In genomic region chr19:23225065-23225464, GRCm38 (mm10) we compare ENCODE assay signal across 8 mouse cellular contexts. TPM values are rescaled to one million over a fixed set of nuclear protein-coding genes. Genes with fewer than 3 reads are reported as not detected.
DNase-seq lines count a peak whose midpoint lies in the region; ATAC-seq and TF ChIP-seq lines count a peak whose summit lies in the region.

No protein-coding gene starts in this region.

- no peak overlapping the region for H3K4me2 ChIP-seq in liver, embryonic 14.5 days (ENCODE audit: low read depth)

- DNase-seq in embryo, embryonic 10 days (ENCODE audit: low spot score), result peak; percentile 17
- no peak for DNase-seq in embryo, embryonic 9.5 days (ENCODE audit: extremely low spot score)
- DNase-seq in liver, embryonic 14.5 days (ENCODE audit: low read depth in 3 of 3, low spot score in 3 of 3), result peak in 1 of 3 experiments; percentile 7
- DNase-seq in liver, result no peak
- peak; percentile 83 for DNase-seq in cerebellum, adult 9-10 months
- peak; percentile 55 to 59 for DNase-seq in left cerebral cortex, postnatal 14 days (ENCODE audit: low spot score in 2 of 2)
- no peak for DNase-seq in thymus, adult 18-20 months

- intact Hi-C loops in left cerebral cortex, postnatal 14 days (cut with DNase I), result loop anchor here (2.0 kb wide), 1 partner anchor 310 kb away; no protein-coding TSS in a partner anchor

- no peak for TF ChIP-seq EP300 in liver, embryonic 14.5 days (IDR thresholded peaks at IDR 0.05; ENCODE audit: low read depth)

- H3K9ac ChIP-seq in liver, embryonic 14.5 days (replicated peaks), result no peak overlapping the region

- H3K27ac ChIP-seq in liver, embryonic 14.5 days, result no peak overlapping the region

- WGBS in liver, embryonic 14.5 days (ENCODE audit: insufficient replicate concordance), result 60% methylated on average over 4 of the region's 4 CpGs

- no peaks in the 10 kb centered on the region for H3K9me3 ChIP-seq in liver, embryonic 14.5 days (ENCODE audit: control insufficient read depth, low read length)

- no peak overlapping the region for H3K4me3 ChIP-seq in liver, embryonic 14.5 days (ENCODE audit: insufficient read depth in 1 of 2, low read depth in 2 of 2, low read length in 2 of 2)

- peak; percentile 41; the same call in 1 of the 2 replicates for TF ChIP-seq CTCF in liver, embryonic 14.5 days (IDR thresholded peaks at IDR 0.05; ENCODE audit: low read depth)

- peaks cover 18% of the 10 kb centered on the region for H3K36me3 ChIP-seq in liver, embryonic 14.5 days (replicated peaks; ENCODE audit: control insufficient read depth, insufficient read depth, low read depth)

- H3K4me1 ChIP-seq in liver, embryonic 14.5 days (replicated peaks; ENCODE audit: control insufficient read depth in 2 of 2, insufficient read depth in 2 of 2, low read length in 1 of 2), result no peaks in the 10 kb centered on the region

- H3K27me3 ChIP-seq in liver, embryonic 14.5 days (ENCODE audit: control insufficient read depth, insufficient read depth, low read length), result no peaks in the 10 kb centered on the region

- no peak for ATAC-seq in liver, embryonic 14.5 days (ENCODE audit: insufficient read depth)
- ATAC-seq in granulocyte monocyte progenitor cell, adult 5-6 weeks (replicated peaks; ENCODE audit: poor library complexity, severe bottlenecking), result no peak

RNA-seq across cellular contexts. Expression of gene Smc5, which starts 48.6 kb away (rescaled TPM):
- polyA plus RNA-seq in liver, embryonic 14.5 days (2012; rRNA removed), result 7.8 and 13.2 TPM in 2 replicates
- 12.2 and 12.6 TPM in 2 replicates for polyA plus RNA-seq in liver, embryonic 14.5 days (2014; fragmentation: Nextera tagmentation; extraction: Ambion mirVana)
- 10 to 100 TPM; 36.9 to 39.4 TPM for total RNA-seq in left cerebral cortex, postnatal 14 days (2021)
- 35.4 and 70.5 TPM in 2 replicates for total RNA-seq in granulocyte monocyte progenitor cell, adult 5-6 weeks (2014; fragmentation: Nextera tagmentation)
- 43.9 and 61.3 TPM in 2 replicates for total RNA-seq in granulocyte monocyte progenitor cell, adult 5-6 weeks (2017)

Comparison
In these comparisons a context has a peak if more than half of its experiments do, and no peak if none do; other contexts are left out.
1. DNase-seq: peak in embryo, embryonic 10 days (single experiment), cerebellum, adult 9-10 months (single experiment) and left cerebral cortex, postnatal 14 days (2 of 2); none in embryo, embryonic 9.5 days (single experiment), liver (single experiment) and thymus, adult 18-20 months (0 of 2).